Mouse (Mus musculus) adrenal gland, postnatal 10 days (tissue): Measurements from ENCODE around the gene Chrdl1. TPM values are rescaled to one million over a fixed set of nuclear protein-coding genes. Genes with fewer than 3 reads are reported as not detected.

Source experiments
- DNase-seq: peaks from one replicate; pipeline ENCODE4 v3.0.0; 2021; ENCODE audit warnings: mixed read lengths
- long read RNA-seq, 2 experiments: library from polyadenylated mRNA; stranded (forward); transcript quantifications; one replicate each; pipeline ENCODE4 v2.0.0; 2021
- total RNA-seq, 2 experiments: library from RNA; stranded (reverse); gene quantifications; 2 replicates each; pipeline ENCODE4 v1.2.3; 2021

Gene Chrdl1
- total RNA-seq = 1 to 10 TPM; 4.4 to 5.3 TPM
- long read RNA-seq, experiment 1, partial matches to known transcripts = 0 of 1 reads
- long read RNA-seq, experiment 1, other reads (novel, unspliced or antisense) = 1 of 1 reads
- long read RNA-seq, experiment 2 = 0 reads

GRCm38 (mm10) chrX:143393791-143394369 is at the start of gene Chrdl1:
Gene Chrdl1, minus strand, starts transcription at chrX:143394262.
- peak; percentile 48 for DNase-seq

DNA sequence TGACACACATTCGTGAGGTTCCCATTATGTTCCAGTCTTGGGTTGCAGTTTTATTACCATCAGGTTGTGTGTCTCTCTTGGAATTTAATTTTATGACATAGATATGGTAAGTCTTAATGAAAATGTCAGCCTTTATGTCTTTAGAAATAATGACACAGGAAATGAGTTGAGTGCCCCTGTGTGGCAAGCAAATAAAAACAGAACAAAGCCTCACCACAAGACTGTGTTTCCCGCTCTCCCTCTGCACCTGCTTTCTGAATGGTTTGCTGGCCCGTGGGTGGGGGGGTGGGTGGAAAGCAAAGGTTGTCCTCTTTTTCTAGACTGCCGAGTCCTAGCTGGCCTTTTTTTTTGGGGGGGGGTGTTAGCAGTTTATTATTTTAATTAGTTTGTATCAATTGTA is 48.6 kb upstream of the Chrdl1 start:
- DNase-seq = no peak

DNA sequence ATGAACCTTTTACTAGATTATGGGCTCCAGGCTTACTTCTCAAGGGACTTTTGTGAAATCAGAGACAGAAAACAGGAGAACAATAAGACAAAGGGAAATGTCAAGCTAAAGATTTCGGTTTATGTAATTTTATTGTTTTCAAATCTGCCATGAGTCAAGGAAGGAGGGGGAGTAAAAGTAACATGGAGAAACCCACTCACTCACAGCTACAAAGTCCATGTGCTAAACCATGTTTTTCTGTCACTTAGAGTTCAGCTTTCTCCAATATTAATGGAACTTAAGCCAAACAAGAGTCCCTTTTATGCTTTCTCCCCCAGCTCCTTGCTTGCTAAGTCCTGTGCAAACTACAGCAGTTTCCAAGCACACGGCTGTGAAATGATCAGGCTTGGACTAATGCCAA is 10.5 kb upstream of the Chrdl1 start:
- no peak for DNase-seq

- DNase-seq = no peak
These were observed 27.7 kb downstream of the Chrdl1 start for GRCm38 (mm10) chrX:143366256-143366959.

DNA sequence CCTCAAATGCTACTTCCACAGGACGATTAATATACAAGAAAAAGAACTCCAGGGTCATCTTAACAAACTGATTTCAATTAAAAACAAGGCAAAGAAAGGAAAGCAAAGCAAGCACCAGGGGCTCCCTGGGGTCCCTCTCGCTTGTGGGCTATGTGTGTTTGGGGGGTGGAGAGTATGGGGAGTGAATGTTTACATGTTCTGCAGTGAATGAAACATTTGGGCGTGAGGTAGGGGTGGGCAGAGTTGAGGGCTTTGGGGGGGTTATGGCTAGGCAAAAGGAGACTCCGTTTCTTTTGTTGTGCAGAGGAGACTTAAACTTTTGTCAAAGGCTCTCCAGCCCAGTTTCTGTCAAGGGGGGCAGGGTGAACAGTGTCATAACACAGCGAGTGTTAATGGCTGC is 46.8 kb downstream of the Chrdl1 start:
- no peak for DNase-seq

DNA sequence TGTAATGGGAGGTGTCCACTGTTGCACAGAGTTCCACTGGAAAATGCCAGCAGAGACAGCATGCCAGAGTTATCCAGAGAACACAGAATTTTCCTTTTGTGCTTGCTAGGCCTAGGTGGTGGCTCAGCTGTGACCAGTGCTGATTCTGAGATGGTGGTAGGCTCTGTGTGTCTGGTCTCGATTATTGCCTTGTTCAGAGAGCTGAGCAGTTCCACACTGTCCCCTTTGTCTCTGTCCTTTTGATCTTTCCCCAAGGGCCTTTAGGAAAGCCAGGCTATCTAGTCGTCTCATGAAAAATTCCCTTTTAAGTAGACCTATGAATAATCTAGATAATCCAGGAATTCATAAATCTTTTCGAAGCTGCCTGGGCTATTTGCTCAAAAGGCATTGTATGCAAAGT is 47.3 kb downstream of the Chrdl1 start:
- DNase-seq = no peak

GRCm38 (mm10) chrX:143344509-143345495 is 49.3 kb downstream of the Chrdl1 start:
- DNase-seq = no peak

DNA sequence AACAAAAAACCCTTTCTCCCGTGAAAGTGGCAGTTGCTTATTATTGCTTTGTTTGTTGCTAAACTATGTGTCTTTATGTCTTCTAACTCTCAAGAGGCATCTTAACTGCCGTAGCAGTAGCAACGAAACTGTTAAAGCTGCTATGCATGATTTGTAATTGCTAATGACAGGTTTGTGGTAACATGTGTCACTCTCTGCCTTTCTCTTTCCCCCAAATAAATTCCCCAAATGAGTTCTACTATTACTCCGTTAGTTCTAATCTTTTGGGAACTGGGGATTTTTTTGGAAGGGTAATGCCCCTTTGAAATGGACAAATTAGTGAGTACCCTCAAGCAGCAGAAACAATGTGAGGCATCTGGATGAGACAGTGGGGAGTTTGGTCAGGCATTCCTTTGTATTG is 55.9 kb downstream of the Chrdl1 start:
- DNase-seq = no peak

DNA sequence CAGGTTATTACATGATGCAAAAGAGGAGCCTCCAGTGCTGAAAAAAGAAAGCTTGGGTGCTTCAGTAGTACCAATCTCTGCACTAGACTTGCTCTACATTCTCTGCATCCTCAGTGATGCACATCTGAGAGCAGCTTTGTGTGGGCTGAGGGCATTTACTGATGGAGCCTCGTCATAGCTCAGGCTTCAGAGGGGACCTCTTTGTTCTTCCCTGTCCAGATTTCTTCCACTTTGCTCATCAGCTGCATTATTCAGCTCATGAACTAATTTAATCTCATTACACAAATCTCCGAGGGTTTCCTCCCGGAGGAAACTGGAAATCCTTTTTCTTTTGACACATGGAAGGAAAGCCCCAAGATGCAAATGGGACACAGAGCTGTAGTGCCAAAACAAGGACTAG is 56.5 kb downstream of the Chrdl1 start:
- no peak for DNase-seq

DNA sequence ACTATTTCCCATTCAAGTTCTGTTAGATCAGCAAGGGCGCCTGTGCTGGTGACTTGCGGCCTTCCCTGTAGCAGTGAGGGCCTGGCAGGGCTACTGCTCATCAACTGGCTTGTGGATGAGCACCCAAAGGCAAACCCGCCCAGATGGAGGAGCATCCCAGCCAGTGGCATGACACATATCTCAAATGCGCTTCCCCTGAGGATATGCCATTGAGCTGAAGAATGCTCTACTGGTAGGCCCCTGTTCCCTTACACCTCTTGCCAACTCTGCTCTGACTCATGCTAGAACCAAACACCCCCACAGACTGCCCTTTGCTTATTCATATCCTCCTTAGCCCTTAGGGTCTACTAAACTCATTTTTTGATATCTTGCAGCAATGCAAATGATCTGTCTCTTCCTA is 57.4 kb downstream of the Chrdl1 start:
- DNase-seq = no peak

DNA sequence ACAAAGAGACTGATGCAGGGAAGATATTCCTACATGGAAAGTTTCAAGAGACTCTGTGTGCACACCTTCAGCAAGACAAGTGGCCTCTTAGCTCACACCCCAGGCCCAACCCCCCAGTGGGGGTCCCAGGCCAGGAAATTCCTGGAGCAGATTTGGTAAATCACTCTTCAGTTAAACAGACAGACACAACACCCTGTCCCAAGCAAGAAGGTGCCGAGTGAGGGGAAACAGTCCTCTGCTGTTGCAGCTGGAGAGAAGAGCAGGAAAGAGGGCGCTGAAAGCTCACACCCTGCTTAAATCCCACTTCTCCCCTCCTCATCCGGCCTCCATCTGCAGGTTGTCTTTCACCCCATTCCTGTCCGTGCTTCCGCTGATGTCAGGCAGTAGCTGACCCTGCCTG is 58.2 kb downstream of the Chrdl1 start:
- no peak for DNase-seq

- DNase-seq = no peak
These were observed 80.9 kb downstream of the Chrdl1 start for GRCm38 (mm10) chrX:143313166-143313565.

GRCm38 (mm10) chrX:143294726-143295125 is 99.3 kb downstream of the Chrdl1 start:
- DNase-seq = no peak

- peak; percentile 22 for DNase-seq
These were observed 118.9 kb downstream of the Chrdl1 start for GRCm38 (mm10) chrX:143275202-143275601.

DNA sequence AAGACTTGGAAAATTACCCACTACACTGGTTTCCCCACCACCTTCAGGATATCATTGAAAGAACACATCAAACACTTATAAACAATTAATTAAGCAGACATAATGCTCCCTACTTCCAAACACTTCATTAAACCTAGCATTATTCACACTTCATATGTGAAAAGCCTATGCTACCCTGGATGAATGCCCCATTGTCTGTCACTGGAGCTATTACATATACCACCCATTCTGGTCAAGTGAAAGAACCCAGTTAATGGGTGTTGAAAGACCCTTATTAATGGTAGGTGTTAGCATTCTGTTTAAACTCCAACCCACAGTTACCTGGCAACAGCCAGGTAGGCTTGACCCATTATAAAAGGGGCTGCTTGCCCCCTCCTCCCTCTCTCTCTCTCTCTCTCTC is 143.4 kb downstream of the Chrdl1 start:
- no peak for DNase-seq

Other genes with a start within 250 kb of the Chrdl1 start
- gene Pak3, start 124.3 kb upstream of the Chrdl1 start, total RNA-seq = 10 to 100 TPM; 20.9 to 21.7 TPM